Mouse (Mus musculus): ENCODE data around the gene Psapl1. TPM values are rescaled to one million over a fixed set of nuclear protein-coding genes. Genes with fewer than 3 reads are reported as not detected.
"Not testable (repeated sequence)": the region's sequence is repeated elsewhere in the genome, so short reads cannot be mapped to it uniquely, and the experiment has no call there.

Psapl1 gene
- polyA plus RNA-seq, 3 experiments from 2014 or later, result not detected

DNA sequence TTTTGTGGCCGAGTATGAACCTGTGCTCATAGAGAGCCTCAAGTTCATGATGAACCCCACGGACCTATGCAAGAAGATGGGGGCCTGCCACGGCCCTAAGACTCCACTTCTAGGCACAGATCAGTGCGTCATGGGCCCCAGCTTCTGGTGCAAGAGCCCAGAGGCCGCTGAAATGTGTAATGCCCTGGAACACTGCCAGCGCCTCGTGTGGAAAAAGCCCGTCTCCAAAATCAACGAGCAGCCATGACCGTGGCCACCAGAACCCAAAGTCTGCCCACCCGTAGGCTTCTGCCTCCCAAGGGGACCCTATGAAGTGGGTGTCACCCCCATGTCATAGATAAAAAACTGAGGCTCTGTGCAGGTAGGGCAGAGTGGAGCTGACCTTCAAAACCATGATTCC lies 1.6 kb downstream of the Psapl1 start:
- no peak for ATAC-seq

DNA sequence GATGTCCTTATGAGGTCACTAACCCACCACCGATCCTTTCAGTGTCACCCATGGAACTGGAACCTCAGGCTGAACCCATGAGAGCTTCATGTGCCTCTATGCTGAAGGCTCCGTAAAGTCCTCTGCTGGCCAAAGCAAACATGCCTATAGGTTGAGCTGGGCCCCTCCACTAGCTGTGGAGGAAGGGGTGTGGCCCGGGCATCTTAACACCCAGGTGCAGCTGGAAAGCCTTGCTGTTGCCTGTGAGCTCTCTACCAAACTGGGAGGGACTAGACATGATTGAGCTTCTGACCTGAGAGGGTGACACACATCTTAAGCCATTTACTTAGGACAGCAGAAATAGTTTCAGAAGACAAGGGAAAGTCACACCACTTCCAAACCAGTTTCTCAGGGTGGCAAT lies 5.0 kb downstream of the Psapl1 start:
- no peak for ATAC-seq

DNA sequence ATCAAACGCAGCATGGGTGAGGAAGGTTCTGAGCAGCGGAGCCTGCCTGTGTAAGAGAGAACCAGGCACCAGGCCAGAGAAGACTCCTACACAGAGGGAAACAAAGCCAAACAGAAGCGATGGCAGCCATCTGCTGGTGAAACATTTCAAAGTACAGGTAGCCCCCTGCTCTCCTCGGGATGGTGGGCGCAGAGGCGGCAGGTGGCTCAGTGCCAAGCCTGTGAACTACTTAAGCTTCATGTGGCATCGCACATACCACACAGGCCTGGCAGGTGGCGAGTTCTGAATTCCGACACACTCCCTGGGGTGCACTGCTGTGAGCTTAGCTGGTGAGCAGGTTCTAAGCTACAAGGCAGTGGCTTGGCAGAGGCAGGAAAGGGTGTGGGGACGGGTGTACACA lies 9.5 kb downstream of the Psapl1 start:
- no peak for ATAC-seq

DNA sequence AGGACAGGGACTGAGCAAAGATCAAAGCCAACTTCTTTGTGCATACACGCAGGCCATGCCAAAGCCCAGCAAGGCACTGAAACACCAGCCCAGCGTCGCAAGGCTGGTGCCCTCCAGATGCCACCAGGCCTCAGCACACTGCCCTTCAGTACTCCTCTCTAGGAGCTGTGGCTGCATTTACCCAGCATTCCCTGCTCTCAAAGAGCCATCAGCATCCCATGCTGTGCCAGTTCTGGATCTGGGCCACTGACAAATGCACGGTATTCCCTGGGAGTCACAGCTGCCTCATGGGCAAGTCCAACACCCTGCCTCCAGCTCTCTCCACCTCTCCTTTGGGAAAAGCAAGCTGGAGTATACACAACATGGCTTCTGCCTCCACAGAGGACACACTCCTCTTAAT lies 16.3 kb downstream of the Psapl1 start:
- ATAC-seq, result no peak

DNA sequence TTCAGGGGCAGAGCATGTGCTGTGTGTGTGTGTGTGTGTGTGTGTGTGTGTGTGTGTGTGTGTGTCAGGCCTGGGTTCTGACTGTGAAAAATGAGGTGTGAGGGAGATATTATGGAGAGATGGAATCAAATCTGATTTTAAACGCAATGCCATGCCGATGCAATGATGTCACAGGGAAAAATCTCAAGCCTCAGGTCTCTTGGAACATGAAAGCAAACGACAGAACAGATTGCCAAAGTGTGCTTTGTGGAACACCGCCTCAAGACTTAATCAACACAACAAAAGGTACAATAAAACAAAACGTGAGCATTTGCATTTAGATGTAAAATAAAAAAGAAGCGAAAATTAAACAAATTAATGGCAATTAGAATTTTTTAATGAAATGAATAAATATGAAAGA lies 16.8 kb downstream of the Psapl1 start:
- no peak for ATAC-seq

DNA sequence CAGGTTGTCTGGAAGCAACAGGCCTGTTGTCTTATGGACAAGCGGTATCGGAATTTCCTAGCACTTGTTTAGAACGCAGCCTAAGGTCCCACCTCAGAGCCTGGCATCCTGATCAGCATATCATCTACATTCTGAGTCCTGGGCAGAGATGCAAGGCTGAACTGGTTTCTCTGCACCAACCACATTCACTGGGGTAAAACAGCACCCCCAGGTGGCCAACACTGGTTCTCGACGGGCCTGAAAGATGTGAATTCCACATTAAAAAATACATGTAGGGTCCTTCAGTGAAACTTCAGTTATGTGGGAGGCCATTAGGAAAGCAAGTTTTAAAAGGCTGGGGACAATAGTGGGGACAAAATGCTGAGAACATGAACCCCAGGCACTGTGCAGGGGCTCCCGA lies 20.0 kb downstream of the Psapl1 start:
- ATAC-seq, result no peak

DNA sequence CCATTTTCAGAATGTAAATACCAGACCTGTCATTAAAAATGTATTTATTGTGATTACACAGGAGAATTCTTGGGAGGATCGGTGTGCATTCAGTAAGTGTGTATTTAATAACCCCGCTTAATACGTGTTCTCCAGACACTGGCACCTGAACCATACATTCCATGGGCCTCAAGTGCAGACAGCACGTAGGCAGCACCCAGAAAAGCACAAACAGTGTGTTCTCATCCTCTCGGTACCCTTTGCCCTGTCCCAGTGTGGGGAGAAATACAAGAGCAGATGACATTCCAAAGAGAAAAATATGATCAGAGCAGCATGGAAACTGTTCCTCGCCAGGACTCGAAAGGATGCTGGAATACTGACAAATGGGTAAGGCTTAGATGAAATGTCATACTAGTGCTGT lies 22.0 kb downstream of the Psapl1 start:
- ATAC-seq, result no peak

DNA sequence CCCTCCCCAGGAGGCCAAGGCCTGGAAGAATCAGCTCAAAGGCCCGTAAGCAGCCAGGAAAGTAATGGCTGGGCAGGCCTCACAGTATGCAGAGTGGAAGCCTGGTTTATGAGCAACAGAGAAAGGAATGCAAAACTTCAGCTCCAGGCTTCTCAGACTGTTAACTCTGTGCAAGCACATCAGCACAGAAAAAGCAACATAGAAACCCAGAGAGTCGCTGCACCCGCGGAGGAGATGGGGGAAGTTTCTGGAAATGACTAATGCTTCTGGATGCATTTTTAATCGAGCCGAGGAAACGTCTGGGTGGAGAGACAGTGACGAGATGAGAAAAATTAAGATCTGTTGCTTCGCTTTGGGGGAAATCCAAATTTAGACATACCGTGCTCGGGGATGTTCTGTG lies 22.5 kb downstream of the Psapl1 start:
- ATAC-seq, result no peak

DNA sequence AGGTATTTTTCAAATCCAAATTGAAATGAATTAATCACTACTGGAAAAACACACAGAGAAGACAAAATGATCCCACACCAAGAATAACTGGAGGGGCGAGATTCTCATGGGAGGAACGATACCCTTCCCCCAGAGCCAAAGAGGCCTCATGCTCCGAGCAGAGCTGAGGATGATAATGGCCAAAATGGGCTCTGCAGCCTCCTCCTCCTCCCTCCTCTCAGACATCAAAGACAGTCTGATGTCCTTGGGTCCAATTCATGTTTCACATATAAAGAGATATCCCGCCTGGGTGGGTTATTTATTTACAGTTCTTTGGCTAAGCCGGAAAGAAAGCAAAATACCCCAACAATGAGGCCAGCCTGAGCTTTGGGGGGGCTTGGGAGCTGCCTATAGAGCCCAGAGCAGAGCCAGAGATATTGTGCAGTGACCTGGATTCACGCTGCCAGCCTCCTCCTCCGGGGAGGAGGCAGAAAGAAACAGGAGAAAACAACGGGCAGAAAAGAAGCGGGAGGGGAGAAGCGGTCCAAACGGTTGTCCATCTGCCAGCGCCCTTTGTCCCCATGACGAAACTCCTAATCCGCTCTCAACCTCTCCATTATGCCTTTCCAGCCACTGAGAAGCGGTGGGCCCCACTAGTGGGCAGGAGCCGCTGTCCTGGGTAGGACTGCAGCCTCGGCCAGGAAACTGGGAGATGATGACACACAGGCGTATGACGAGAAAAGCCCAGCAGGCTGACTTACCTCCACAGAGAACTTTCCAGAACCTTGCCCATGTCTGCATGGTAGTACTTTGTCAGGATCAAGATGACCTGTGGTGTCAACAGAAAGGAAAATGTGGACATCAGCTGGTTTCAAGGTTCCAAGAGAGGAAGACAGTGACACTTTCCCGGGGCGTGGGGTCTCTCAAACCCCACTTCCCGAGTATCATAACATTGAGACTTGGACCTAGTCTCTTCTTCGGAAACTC lies 24.9 kb downstream of the Psapl1 start:
- no peak for ATAC-seq

DNA sequence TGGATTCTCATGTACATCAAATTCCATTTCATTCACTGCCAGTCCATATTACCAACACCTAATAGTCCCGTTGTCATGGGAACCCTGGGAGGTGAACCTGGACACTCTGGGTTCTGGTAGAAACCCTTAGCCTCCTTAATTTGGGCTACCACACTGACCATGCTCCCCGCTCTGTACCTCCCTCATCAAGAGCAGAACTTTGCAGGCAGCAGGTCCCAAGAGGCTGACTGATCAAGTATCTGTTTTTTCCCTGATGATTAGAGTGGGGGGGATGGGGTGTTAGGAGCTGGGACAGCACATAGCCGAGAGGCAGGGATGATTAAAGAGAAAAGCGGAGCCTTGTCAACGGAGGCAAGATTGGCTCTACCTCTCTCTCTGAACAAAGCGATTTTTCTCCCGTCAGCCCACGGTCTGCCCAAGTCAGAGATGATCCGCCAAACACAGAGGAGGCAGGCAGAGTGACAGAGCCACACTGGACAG lies 26.5 kb downstream of the Psapl1 start:
- ATAC-seq, result no peak

DNA sequence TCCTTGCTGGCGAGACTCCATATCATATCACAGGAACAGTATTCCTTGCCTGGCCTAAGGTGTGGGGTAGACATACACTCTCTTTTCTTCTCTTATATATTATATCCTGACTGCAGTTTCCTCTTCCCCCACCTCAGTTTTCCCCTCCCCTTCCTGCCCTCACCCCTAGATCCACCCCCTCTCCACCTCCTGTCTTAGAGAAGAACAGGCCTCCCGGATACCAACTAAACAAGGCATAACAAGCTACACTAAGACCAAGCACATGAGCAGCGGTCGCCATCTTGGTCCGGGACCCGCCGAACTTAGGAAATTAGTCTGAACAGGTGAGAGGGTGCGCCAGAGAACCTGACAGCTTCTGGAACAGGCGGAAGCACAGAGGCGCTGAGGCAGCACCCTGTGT lies 33.7 kb downstream of the Psapl1 start:
- not testable (repeated sequence) for ATAC-seq

DNA sequence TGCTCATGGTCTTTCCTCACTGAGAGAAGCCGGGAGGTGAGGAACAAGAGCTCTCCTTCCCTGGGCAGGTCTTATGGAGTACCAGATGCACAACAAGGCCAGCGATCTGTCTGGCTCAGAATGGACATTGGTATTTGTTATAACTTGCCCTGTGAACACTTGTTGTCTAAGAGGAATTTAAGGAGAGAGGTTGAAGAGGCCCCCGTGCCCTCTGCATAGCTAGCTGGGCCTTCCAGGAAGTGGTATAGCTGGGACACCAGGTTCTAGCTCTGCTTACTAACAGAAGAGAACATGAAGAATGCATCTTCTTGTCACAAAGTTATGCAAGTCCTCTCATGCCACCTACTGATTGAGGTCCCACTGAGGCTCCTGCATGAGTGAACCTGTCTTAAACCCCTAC lies 44.2 kb downstream of the Psapl1 start:
- ATAC-seq, result no peak

DNA sequence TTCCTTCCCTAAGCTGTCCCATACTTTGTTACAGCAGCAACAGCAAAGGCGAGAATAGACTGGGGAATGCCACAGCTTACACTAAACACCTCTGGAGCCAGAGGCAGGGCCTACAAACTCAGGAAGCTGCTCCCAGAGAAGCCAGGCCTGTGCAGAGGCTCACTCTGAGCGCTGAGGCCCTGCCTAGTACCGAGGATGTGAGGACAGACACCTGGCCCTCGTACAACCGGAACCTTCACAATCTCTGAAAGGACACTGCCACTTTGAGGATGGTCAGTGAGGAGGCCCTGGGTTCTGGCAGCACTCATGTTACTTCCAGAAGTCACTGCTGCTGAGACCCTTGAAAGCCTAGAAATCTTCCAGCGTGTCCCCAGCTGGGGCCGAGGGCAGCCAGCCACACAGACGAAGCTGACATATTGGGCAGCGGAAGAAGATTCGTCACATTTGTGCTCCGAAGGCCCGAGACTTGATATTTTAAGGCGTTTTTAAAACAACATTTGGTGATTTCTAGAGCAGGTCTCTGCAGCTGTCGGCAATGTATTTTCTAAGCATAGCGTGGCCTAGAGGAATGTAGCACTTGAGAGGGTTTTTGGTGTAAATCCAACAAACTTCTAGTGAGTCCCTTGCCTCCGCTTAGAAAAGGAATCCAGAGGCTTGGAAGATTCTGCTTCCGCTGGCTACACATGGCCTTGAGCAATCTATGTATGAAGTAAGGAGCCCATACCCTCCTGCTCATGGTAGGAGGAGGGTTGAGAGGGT lies 49.1 kb downstream of the Psapl1 start:
- ATAC-seq, result no peak

DNA sequence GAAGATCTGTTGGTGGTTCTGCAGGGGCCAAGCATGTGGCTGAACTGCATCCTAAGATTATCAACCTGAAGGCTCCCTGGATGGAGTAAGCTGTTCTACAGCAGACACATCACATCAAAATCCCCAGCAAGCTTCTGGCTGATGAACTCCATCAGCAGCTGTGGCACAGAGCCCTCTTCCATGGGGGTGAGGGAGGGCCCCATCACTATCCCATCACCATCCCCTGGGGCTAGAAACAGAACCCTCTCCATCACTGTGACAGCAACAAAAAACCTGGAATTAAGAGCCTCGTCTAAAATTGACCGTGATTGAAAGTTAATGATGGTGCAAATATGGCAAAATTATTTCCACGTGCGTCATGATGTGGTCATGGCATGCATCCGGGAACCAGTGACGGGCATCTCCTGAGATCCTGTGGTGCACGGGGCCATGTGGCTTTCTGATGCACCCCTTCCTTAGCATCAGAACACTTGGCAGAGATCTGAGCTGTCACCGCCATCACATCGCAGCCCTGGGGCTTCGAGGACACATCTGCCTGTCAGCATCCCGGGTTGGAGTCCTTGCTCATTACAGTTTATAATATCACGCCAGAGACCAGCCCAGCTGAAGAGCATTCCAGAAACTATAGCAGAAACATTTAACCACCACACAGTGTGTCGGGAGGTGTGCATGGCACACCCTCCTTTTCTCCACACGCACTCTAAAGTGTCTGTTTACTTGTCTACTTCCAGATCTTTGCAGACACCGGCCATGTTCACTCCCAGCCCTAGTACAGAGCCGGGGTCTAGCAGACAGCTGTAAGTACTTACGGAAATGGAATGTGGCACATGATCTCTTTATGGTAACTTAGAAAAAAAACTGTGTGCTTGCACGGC lies 51.1 kb downstream of the Psapl1 start:
- ATAC-seq, result no peak

Other genes with a start within 250 kb of the Psapl1 start
- gene Sorcs2, start 194.1 kb downstream of the Psapl1 start, polyA plus RNA-seq (2017; shearing (Covaris generic)), result 1 to 10 TPM in 2 of 3 experiments, not detected in 1; 2.9 to 3.9 TPM